Mouse (Mus musculus) Muller cell, postnatal 12 days (primary cell): ENCODE results near the gene Parm1.

Experiments used
- DNase-seq: peaks from one replicate; pipeline ENCODE4 v3.0.0-alpha.2; 2015; ENCODE audit errors: inconsistent ontology term

Parm1 gene

DNA sequence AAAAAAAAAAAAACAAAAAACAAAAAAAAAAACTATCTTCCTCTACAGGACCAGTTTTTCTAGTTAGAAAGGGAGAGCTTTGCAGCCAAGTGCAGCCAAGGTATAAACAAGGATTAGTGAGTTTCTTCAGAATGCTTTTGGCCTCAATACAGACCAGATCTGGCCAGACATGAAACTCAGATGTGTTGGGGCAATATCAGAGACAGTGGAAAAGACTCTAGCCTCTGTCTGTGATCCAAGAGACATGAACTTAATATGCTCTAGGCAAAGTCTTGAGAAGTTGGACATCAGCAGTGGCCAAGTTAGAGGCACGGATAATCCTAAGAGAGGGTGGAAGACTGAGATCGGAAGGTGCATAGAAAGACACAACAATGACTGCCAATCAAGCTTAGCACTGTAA is 56.8 kb downstream of the Parm1 start:
- DNase-seq: no peak

- DNase-seq: no peak
These were observed 61.5 kb downstream of the Parm1 start for GRCm38 (mm10) chr5:91578924-91579323.

- DNase-seq: no peak
These were observed 64.4 kb downstream of the Parm1 start for GRCm38 (mm10) chr5:91581799-91582198.

- peak; percentile 24 for DNase-seq
These were observed 68.8 kb downstream of the Parm1 start for GRCm38 (mm10) chr5:91586206-91586605.

DNA sequence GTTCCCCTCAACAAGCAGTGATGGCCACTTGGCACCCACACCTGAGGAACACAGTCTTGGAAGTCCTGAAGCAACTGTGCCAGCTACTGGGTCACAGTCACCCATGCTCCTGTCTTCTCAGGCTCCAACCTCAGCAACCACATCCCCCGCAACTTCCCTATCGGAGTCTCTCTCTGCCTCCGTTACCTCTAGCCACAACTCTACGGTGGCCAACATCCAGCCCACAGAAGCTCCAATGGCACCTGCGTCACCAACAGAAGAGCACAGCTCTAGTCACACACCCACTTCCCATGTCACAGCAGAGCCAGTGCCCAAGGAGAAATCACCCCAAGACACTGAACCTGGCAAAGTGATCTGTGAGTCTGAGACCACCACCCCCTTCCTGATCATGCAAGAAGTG is 76.7 kb downstream of the Parm1 start:
- no peak for DNase-seq

GRCm38 (mm10) chr5:91597216-91597615 is 79.8 kb downstream of the Parm1 start:
- DNase-seq: no peak

DNA sequence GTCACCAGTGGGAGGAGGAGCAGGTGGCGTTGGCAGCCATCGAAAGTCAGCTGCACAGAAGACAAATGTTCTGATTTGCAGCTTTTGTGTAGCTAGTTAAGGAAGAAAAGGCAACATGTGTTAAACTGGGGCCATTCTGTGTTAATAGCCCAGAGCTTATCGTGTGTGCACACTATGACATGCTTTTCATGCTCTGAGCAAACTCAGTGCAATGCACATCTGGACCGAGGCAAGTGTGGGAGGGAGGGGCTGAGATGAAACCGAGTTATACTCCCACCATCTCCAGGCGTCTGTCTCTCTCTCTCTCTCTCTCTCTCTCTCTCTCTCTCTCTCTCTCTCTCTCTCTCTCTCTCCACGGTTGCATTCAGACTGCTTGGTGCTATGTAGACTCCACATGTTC is 82.4 kb downstream of the Parm1 start:
- no peak for DNase-seq

DNA sequence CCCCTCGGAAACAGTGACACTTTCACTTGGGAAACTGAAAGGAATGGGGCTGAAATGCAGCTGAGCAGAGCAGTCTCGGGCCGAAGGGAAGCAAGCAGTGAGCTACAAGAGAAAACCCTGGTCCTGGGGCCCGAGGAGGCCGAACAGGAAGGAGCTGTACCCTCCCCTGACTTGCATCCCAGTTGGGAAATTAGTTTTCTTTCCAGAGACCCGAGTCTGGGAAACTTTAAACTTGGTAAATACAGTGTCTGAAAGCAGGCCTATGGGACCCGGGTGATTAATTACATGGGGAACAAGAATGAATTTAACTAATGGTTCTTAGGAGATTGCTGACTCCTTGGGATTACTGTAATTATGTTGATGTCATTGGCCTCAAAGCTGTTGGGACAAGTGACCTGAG is 85.9 kb downstream of the Parm1 start:
- no peak for DNase-seq

DNA sequence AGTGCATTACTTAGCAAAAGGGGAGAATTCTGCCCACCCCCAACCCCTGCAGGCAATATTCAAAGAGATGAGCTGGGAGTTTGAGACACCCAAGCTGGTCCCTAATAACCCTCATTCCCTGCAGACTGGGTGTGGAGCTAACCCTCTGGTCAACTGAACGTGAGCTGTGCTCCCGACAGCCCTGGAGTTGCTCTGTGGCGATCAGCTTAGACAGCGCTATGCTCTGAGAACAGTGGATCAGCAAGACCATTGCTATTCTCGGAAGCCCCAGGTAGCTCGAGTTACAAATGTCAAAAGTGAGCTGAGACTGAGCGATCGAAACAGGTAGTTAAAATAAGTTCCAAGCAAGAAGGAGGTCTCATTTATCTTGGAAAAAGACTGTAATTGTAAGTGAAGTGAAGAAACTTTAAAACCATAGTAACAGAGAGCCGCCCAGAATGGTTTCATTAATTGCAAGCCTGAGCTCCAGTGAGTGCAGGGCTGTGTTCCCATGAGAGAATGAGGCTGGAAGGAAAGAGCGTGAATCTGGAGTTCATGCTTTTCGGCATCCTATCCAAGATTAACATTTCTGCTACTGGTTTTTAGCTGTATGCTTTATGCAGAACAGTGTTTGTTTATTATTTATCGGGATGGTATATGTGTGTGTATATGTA is 86.5 kb downstream of the Parm1 start:
- DNase-seq: peak; percentile 24

DNA sequence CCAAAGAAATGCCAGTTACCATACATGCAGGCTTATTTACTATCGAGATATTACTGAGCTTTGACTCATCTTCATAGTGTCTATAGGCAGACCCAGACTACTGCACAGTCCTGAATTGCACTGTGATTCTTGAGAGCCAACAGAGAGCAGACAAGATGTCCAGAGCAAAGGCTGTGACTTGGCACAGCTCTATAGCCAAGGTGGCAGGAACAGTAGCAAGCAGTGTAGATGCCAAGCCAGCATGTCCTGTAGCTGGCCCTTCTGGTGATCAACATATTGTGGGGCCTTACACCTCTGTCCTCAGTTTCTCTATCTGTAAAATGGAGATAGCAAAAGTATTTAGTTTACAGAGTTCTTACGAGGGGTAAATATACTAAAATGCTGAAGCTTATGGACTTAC is 89.8 kb downstream of the Parm1 start:
- no peak for DNase-seq

GRCm38 (mm10) chr5:91607841-91608240 is 90.4 kb downstream of the Parm1 start:
- DNase-seq: no peak

DNA sequence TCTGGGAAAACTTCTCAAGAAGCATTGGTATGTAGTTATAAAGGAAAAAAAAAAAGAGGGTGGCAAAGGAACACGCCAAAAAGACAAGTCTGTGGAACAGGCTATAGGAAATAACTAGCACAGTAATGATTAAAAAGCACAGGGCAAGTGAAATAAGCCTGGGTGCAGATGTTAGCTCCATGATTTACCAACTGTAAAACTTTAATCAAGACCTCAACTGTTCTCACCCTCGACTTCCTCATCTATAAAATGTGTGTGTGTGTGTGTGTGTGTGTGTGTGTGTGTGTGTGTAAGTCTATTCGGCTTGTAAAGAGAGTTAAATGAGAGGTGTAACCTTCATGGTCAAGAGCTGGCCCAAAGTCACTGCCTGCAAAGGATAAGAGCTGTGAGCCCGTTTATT is 91.6 kb downstream of the Parm1 start:
- no peak for DNase-seq

GRCm38 (mm10) chr5:91609511-91610300 is 92.3 kb downstream of the Parm1 start:
- peak; percentile 25 for DNase-seq

- DNase-seq: no peak
These were observed 93.1 kb downstream of the Parm1 start for GRCm38 (mm10) chr5:91610499-91610898.

DNA sequence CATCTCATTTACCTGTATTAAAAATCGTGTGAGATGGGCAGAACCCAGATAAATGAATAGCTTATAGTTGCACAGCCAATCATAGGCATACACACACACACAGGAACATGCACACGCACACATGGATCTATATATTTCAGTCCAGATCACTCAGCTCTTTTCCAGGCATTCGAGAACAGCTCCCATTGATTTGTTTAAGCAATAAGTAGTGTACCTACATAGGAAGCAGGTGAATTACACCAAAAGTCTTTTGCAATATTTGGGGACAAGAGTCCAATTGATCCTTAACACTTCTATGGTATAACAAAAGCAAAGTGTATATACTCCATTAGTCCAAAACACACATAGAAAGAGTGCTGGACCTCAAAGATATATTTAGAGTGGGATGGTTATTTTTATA is 94.2 kb downstream of the Parm1 start:
- no peak for DNase-seq

- peak; percentile 80 for DNase-seq
These were observed 100.2 kb downstream of the Parm1 start for GRCm38 (mm10) chr5:91617331-91618233.

- DNase-seq: no peak
These were observed 101.3 kb downstream of the Parm1 start for GRCm38 (mm10) chr5:91618661-91619173.

- no peak for DNase-seq
These were observed 103.8 kb downstream of the Parm1 start for GRCm38 (mm10) chr5:91621197-91621596.

- DNase-seq: no peak
These were observed 109.4 kb downstream of the Parm1 start for GRCm38 (mm10) chr5:91626823-91627222.

GRCm38 (mm10) chr5:91629472-91629871 is 112.1 kb downstream of the Parm1 start:
- no peak for DNase-seq

GRCm38 (mm10) chr5:91651330-91651729 is 133.9 kb downstream of the Parm1 start:
- no peak for DNase-seq
